Mouse (Mus musculus): ENCODE measurements around the gene Trmt10a.

Trmt10a gene

DNA sequence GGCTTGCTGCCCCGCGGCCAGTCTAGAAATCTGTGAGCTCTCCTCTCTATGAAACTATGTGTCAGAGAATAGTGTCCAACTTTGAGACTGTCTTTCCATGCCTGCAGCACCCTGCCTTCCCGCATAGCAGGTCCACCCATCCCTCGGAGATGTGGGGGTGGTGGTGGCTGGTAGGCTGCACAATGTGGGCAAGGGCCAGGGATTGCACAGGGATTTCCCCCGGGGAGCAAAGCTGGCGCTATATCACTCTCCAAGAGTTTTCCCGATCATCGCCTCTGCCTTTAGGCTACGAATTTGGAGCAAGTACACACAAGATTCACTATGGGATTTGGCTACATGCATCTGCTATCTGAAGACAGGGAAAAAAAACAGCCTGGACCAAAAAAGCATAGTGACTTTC, 54.3 kb downstream of the Trmt10a start:
- no peak for DNase-seq (ENCODE audit: low spot score)

DNA sequence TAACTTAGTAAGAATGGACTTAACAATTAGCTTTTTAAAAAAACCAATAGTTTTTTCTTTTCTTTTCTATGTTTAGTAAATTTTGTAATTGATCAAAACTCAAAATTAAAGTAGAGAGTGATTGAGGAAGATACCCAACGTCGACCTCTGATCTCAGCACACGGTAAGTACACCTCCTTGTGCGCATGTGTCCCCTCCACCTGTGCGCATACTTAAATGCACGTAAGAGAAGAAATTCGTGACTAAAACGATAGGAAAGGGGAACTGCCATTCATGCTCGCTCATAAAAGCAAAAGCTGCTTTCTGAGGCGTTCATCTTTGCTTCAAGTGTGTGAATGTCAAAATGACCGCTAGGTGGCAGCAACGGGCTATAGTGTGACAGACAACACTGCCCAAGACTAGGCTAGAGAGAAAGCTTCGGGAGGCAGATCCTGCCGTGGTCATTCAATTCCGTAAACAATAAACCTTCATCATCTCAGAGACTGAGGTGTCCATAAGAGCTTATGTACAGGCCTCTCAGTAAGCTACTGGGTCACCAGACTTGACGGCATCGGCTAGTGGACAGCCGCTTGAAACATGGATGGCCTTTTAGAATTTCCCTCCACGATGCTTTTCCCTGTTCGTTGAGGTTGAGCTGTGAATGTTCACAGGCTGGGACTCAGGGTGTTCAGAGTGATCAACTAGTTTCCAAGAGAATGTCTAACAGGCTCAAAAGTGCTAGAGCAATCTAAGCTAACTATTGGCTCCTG, 54.9 kb downstream of the Trmt10a start:
- DNase-seq (ENCODE audit: low spot score) = peak; percentile 83

DNA sequence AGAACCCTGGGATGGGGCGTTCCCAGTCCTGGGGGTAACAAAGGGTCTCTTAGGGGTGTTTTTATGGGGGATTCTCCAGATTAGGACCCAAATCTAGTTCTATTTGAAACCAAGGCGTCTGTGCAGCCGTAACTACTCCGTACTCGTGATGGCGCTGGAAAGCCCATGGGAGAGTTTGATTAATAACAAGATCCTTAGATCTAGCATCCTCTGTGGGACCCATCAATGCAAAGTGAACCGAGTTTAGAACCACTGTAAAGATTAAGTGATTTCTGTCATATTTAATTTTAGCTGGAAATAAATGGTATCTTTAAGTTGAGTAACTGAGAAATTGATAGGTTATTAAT, 55.4 kb downstream of the Trmt10a start:
- DNase-seq (ENCODE audit: low spot score) = no peak

DNA sequence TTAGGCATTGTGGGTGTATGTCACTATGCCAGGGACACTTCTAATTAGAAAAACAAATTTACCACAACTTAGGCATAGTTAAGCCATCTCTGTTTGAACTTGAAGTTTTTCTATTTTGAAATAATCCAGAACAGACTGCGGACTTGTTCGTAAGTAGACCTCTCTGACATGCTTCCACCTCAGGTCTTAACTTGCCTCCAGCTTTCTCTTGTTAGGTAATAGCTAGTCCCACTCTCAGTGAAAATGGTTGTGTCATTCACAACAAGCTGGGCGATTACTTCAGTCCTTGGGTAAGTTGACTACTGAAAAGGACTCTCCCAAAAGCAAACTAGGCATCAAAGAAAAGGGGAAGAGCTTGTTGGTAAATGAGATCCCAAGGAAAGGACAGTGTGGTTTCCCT, 65.6 kb downstream of the Trmt10a start:
- DNase-seq (ENCODE audit: low spot score) = no peak

Data from testis, postnatal 14 days (tissue).